Mouse (Mus musculus) kidney, embryonic 14.5 days (tissue): ENCODE data around the gene Phex. TPM values are rescaled to one million over a fixed set of nuclear protein-coding genes. Genes with fewer than 3 reads are reported as not detected.

Experiments used
- ATAC-seq: fragments of 200-750 bp; cut with Nextera tagmentation; 2 replicates; pipeline ENCODE4 v1.8.0; 2017; ENCODE audit warnings: moderate number of reproducible peaks, mild to moderate bottlenecking, moderate TSS enrichment, moderate library complexity; ENCODE audit not compliant: low FRiP score, low TSS enrichment
- H3K27ac ChIP-seq: fragments of 300-500 bp; sonication (generic); 2 replicates; pipeline ENCODE4 v1.5.1; 2014; ENCODE audit warnings: low read depth, mild to moderate bottlenecking, low read length, moderate library complexity, mixed read lengths
- H3K27me3 ChIP-seq: fragments of 300-500 bp; sonication (generic); 2 replicates; pipeline ENCODE4 v1.6.1; 2014; ENCODE audit warnings: mild to moderate bottlenecking, low read length; ENCODE audit not compliant: control insufficient read depth, insufficient read depth
- H3K36me3 ChIP-seq: fragments of 300-500 bp; sonication (generic); 2 replicates; pipeline ENCODE4 v1.6.1; 2014; ENCODE audit warnings: low read length, mixed read lengths; ENCODE audit not compliant: control insufficient read depth, insufficient read depth
- H3K4me1 ChIP-seq: fragments of 300-500 bp; sonication (generic); 2 replicates; pipeline ENCODE4 v1.6.1; 2014; ENCODE audit warnings: low read length, mixed read lengths; ENCODE audit not compliant: control insufficient read depth, insufficient read depth
- H3K4me2 ChIP-seq: fragments of 300-500 bp; sonication (generic); replicated peaks from 2 replicates; pipeline ENCODE4 v1.6.1; 2014; ENCODE audit warnings: low read depth, mild to moderate bottlenecking, low read length
- H3K4me3 ChIP-seq: fragments of 300-500 bp; sonication (generic); 2 replicates; pipeline ENCODE4 v1.5.1; 2014; ENCODE audit warnings: mild to moderate bottlenecking, low read length
- H3K9ac ChIP-seq: fragments of 300-500 bp; sonication (generic); 2 replicates; pipeline ENCODE4 v1.6.1; 2014; ENCODE audit warnings: low read depth, mild to moderate bottlenecking, low read length, moderate library complexity
- H3K9me3 ChIP-seq: fragments of 300-500 bp; sonication (generic); 2 replicates; pipeline ENCODE4 v1.6.1; 2016; ENCODE audit warnings: low read length; ENCODE audit not compliant: control insufficient read depth
- WGBS: fragments of 180-500 bp; shearing (Covaris S2); extraction: QIAGEN DNeasy Blood & Tissue Kit; methylation state at CpG from one replicate; pipeline ENCODE4 v1.1.7; 2014; 5-methylcytosine and 5-hydroxymethylcytosine counted together
- polyA plus RNA-seq: library from polyadenylated mRNA; unstranded; fragments of >200 nt; fragmentation: Nextera tagmentation; extraction: Ambion mirVana; gene quantifications from 2 replicates; pipeline ENCODE4 v1.2.1, GENCODE M21; 2014

The Phex gene
- polyA plus RNA-seq = 0.22 and 0.33 TPM in 2 replicates

DNA sequence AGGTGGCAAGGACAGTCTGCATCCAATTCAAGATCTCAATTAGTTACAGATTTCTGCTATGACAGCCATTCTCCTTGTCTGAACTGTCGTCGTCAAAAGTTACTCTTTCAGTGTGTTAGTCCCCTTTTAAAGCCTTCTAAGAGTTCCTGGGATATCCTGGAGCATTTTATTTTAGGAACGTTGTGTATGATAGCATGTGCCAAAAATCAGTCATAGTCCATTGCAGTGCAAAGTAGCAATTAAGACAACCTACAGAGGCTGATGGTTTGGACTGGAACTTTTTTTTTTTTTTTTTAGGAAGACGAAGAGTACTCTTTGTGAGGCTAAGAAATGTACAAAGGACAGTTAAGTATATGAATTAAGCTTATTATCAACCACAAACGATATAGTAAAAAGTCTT lies at the start of gene Phex:
Gene Phex (minus strand): TSS at position 101 of the 400 bp plus-strand sequence.
- H3K4me3 ChIP-seq = no peak within 1 kb of the TSS
- no peak within 1 kb of the TSS for H3K4me2 ChIP-seq
- no peaks in the 10 kb centered on the region for H3K4me1 ChIP-seq
- H3K9me3 ChIP-seq = no peaks in the 10 kb centered on the region
- no peaks in the 10 kb centered on the region for H3K36me3 ChIP-seq
- WGBS = 66% methylated on average over 5 of the region's 5 CpGs
- no peak within 1 kb of the TSS for H3K9ac ChIP-seq
- no peak within 1 kb of the TSS for H3K27ac ChIP-seq
- no peak for ATAC-seq
- H3K27me3 ChIP-seq = no peaks in the 10 kb centered on the region

DNA sequence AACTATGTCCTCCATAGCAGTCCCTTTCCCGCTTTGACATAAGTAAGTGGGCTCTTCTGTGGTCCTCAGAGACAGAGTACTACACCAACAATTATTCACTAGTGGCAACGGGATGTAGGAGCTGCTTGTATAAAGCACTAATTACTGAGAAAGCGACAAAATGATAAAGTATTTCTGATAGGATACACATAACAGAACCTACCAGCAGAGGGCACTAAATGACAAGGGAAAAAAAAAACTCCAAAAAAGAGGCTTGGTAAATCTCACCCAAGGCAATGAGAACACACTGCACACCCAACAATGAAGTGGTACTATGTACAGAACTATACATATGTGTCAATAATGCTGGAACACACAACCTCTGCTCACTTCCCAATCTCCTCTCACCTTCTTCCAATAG lies 47.6 kb upstream of the Phex start:
- 83% methylated on average over 3 of the region's 3 CpGs for WGBS
- Histone ChIP-seq H3K4me2 (no peak overlapping the region), H3K27ac (no peak overlapping the region), H3K4me3 (no peak overlapping the region), H3K4me1 (no peaks in the 10 kb centered on the region), H3K9ac (no peak overlapping the region), H3K36me3 (no peaks in the 10 kb centered on the region; the same call in 1 of the 2 replicates), H3K27me3 (no peaks in the 10 kb centered on the region), H3K9me3 (no peaks in the 10 kb centered on the region)
- ATAC-seq = no peak

DNA sequence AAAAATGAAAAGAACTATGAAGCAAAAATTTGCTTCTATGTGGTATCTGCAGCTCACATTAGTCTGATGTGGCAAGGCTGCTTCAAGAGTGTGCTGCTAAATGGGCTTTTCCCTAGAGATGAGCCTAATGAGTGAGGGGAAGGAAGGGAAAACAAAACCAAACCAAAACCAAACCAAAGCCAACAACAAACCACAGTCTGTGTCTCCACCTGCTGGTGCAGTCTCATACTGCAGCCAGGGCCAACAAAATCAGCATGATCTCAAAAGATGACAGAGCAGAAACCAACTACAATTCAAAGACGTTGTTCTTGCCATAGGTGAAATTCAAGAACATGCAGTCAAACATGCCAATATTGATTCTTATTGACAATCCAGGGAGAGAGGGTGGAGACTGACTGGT lies 39.3 kb upstream of the Phex start:
- H3K36me3 ChIP-seq = no peaks in the 10 kb centered on the region; the same call in 1 of the 2 replicates
- H3K9me3 ChIP-seq = no peaks in the 10 kb centered on the region
- H3K9ac ChIP-seq = no peak overlapping the region
- no peaks in the 10 kb centered on the region for H3K27me3 ChIP-seq
- WGBS = 65% methylated on average over 1 of the region's 1 CpGs
- H3K4me2 ChIP-seq = no peak overlapping the region
- ATAC-seq = no peak
- H3K27ac ChIP-seq = no peak overlapping the region
- no peaks in the 10 kb centered on the region for H3K4me1 ChIP-seq
- no peak overlapping the region for H3K4me3 ChIP-seq

DNA sequence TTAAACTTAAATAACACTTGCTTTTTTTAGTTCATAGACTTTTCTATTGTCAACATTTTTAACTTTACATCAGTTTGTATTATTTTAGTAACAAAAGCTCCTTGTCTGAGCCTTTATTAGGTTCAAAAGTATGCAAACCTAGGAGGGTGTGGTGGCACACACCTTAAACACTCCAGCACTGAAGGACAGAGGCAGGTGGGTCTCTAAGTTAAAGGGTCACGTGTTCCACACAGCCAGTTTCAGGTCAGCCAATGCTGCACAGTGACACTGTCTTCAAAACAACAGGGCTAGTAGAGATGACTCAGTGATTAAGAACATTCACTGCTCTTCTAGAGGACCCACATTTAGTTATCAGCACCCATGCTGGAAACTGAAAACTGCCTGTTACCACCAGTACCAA lies 33.9 kb upstream of the Phex start:
- ATAC-seq = no peak
- Histone ChIP-seq H3K27ac (no peak overlapping the region), H3K27me3 (no peaks in the 10 kb centered on the region), H3K36me3 (no peaks in the 10 kb centered on the region; the same call in 1 of the 2 replicates), H3K4me2 (no peak overlapping the region), H3K4me1 (no peaks in the 10 kb centered on the region), H3K9me3 (no peaks in the 10 kb centered on the region), H3K4me3 (no peak overlapping the region), H3K9ac (no peak overlapping the region)
- 63% methylated on average over 1 of the region's 1 CpGs for WGBS

DNA sequence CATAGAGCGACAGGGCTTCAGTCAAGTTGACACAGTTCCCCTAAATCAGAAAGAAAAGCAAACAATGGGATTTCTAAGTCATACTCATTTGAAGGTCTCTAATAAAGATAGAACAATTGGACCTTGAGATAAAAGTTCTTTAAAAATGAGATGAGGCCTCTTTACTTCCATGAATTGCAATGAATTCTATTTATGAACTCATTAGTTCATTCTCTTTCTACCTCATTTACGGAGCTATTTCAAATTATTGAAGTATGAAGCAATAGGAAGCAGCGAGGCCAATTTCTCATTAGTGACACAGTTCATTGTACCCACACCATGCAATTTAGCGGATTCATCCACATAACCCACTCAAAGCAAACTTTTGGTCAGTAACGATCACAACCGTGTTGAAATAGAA lies 32.3 kb upstream of the Phex start:
- Histone ChIP-seq H3K4me2 (no peak overlapping the region), H3K4me1 (no peaks in the 10 kb centered on the region), H3K9ac (no peak overlapping the region), H3K27ac (no peak overlapping the region), H3K36me3 (no peaks in the 10 kb centered on the region; the same call in 1 of the 2 replicates), H3K9me3 (no peaks in the 10 kb centered on the region), H3K27me3 (no peaks in the 10 kb centered on the region), H3K4me3 (no peak overlapping the region)
- WGBS = 91% methylated on average over 6 of the region's 6 CpGs
- ATAC-seq = no peak

DNA sequence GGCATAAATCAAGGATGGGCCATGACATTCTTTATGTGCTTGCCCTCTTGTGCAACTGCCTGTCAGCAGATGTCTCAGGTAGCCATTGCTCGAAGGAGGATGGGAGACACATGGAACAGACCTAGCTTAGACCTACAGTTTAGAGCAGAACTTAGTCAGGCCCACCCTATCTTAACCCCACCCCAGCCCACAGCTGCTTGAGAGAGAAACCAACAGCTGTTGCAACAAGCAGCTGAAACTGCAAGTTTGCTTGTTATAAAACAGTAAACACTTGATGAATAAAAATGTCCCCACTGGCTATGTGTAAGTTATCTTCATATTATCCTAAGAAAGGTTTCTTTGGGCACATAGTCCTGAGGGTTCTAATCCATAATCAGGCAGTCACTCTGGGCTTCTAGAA lies 19.7 kb upstream of the Phex start:
- Histone ChIP-seq H3K4me1 (no peaks in the 10 kb centered on the region), H3K27me3 (no peaks in the 10 kb centered on the region), H3K4me3 (no peak overlapping the region), H3K36me3 (no peaks in the 10 kb centered on the region), H3K4me2 (no peak overlapping the region), H3K9ac (no peak overlapping the region), H3K27ac (no peak overlapping the region), H3K9me3 (no peaks in the 10 kb centered on the region)
- ATAC-seq = no peak
- WGBS = 65% methylated on average over 1 of the region's 1 CpGs

DNA sequence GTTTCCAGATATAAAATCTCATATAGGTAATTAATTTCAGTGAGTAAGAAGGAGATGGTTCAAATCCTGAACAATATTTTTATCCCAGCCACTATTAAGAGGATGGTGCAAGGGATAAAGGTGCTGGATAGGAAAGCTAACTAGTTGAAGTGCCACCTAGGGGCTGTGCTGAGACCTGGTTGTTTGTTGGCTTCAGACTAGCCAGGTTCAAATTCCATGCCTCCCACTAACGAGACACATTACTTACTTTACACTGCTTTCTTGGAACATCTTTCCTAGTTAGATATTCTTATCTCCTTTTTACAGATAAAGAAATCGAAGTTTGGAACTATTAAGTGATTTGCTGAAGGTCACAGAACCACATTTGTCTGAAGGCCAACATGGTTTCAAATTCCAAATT lies 4.3 kb upstream of the Phex start:
- H3K36me3 ChIP-seq = no peaks in the 10 kb centered on the region

DNA sequence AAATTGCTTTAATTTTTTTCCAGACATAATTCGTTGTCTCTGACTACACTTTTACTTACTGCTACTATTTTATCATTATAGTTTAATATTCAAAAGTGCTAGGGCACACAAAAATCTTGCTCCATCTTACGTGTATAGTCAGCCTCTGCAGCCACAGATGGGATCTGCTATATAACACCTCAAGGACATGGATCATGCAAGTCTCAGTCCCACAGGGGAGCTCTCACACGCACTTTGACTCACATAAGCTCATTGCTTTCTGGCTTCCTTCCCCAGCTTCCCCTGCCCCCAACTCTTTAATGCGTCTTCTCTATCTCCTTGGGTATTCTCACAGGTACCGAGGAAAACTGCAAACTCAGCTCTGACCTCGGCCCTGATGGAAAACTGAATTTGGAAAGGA lies 10.2 kb downstream of the Phex start:
- WGBS = 74% methylated on average over 6 of the region's 6 CpGs
- Histone ChIP-seq H3K9me3 (no peaks in the 10 kb centered on the region), H3K9ac (no peak overlapping the region), H3K4me2 (no peak overlapping the region), H3K27ac (no peak overlapping the region), H3K4me3 (no peak overlapping the region), H3K27me3 (no peaks in the 10 kb centered on the region), H3K36me3 (no peaks in the 10 kb centered on the region), H3K4me1 (no peaks in the 10 kb centered on the region)
- ATAC-seq = no peak

More for the DNA sequence above, 4.3 kb upstream of the Phex start:
- Histone ChIP-seq H3K4me2 (no peak overlapping the region), H3K9ac (no peak overlapping the region), H3K4me3 (no peak overlapping the region), H3K4me1 (no peaks in the 10 kb centered on the region), H3K27ac (no peak overlapping the region), H3K9me3 (no peaks in the 10 kb centered on the region), H3K27me3 (no peaks in the 10 kb centered on the region)
- no peak for ATAC-seq
- WGBS = 66% methylated on average over 2 of the region's 2 CpGs

DNA sequence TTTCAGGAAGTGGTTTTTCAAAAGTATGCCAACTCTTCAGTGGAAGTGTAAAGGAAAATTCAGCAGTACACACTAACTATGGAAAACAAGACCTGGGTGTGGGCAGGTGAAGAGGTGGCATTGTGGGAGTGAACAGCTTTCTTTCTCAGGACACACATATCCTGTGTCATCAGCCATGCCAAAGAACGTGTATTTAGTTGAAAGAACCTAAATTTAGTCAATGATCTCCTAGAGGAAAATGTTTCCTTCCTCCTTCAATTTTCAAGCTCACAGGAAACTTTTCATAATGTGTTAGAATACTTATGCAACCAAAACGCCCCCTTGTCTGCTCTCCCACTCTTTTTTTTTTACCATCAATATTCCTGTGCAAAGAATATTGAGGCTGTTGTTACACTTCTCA lies 23.9 kb downstream of the Phex start:
- Histone ChIP-seq H3K9ac (no peak overlapping the region), H3K4me3 (no peak overlapping the region)
- ATAC-seq = no peak

More for the DNA sequence above, 23.9 kb downstream of the Phex start:
- no peaks in the 10 kb centered on the region for H3K27me3 ChIP-seq
- no peak overlapping the region for H3K27ac ChIP-seq
- H3K4me1 ChIP-seq = no peaks in the 10 kb centered on the region
- H3K9me3 ChIP-seq = no peaks in the 10 kb centered on the region
- WGBS = 62% methylated on average over 2 of the region's 2 CpGs
- no peak overlapping the region for H3K4me2 ChIP-seq
- H3K36me3 ChIP-seq = no peaks in the 10 kb centered on the region
